8 mouse cellular contexts compared by ENCODE assay signal in genomic region chr12:26412802-26413201, GRCm38 (mm10). TPM values are rescaled to one million over a fixed set of nuclear protein-coding genes. Genes with fewer than 3 reads are reported as not detected.
A peak's percentile ranks its signal among the peaks of the same experiment; 100 is the strongest.
DNase-seq lines count a peak whose midpoint lies in the region; ATAC-seq lines count a peak whose summit lies in the region.

No protein-coding gene starts in this region.

- H3K27ac ChIP-seq in hindbrain, embryonic 10.5 days: peak overlapping the region; percentile 64
- no peak overlapping the region for H3K27ac ChIP-seq in hindbrain, embryonic 11.5 days (ENCODE audit: low read depth, low read length)
- peak overlapping the region; percentile 54; the same call in 1 of the 2 replicates for H3K27ac ChIP-seq in embryonic facial prominence, embryonic 10.5 days (replicated peaks)
- H3K27ac ChIP-seq in heart, embryonic 15.5 days: no peak overlapping the region

- H3K9ac ChIP-seq in hindbrain, embryonic 11.5 days (ENCODE audit: low read depth, low read length): no peak overlapping the region
- H3K9ac ChIP-seq in heart, embryonic 15.5 days: no peak overlapping the region

- H3K4me3 ChIP-seq in hindbrain, embryonic 10.5 days: peak overlapping the region; percentile 92
- no peak overlapping the region for H3K4me3 ChIP-seq in hindbrain, embryonic 11.5 days (ENCODE audit: low read depth, low read length)
- peak overlapping the region; percentile 97 for H3K4me3 ChIP-seq in embryonic facial prominence, embryonic 10.5 days
- peak overlapping the region; percentile 91 for H3K4me3 ChIP-seq in heart, embryonic 15.5 days

- peaks cover 25% of the 10 kb centered on the region for H3K36me3 ChIP-seq in hindbrain, embryonic 10.5 days
- H3K36me3 ChIP-seq in hindbrain, embryonic 11.5 days (ENCODE audit: control insufficient read depth, insufficient read depth, low read length): no peaks in the 10 kb centered on the region
- peaks cover 46% of the 10 kb centered on the region for H3K36me3 ChIP-seq in embryonic facial prominence, embryonic 10.5 days (replicated peaks)
- H3K36me3 ChIP-seq in heart, embryonic 15.5 days: no peaks in the 10 kb centered on the region

- WGBS in hindbrain, embryonic 10.5 days: 85% methylated on average over 6 of the region's 6 CpGs
- WGBS in hindbrain, embryonic 11.5 days: 85% methylated on average over 6 of the region's 6 CpGs
- WGBS in embryonic facial prominence, embryonic 10.5 days: 85% methylated on average over 6 of the region's 6 CpGs
- WGBS in heart, embryonic 15.5 days: 65% methylated on average over 6 of the region's 6 CpGs

- H3K4me1 ChIP-seq in hindbrain, embryonic 10.5 days (replicated peaks): peaks cover 56% of the 10 kb centered on the region
- peaks cover 9% of the 10 kb centered on the region for H3K4me1 ChIP-seq in hindbrain, embryonic 11.5 days (replicated peaks; ENCODE audit: control insufficient read depth, insufficient read depth, low read length)
- peaks cover 64% of the 10 kb centered on the region for H3K4me1 ChIP-seq in embryonic facial prominence, embryonic 10.5 days
- H3K4me1 ChIP-seq in heart, embryonic 15.5 days (replicated peaks): peaks cover 37% of the 10 kb centered on the region

- H3K9me3 ChIP-seq in hindbrain, embryonic 10.5 days: no peaks in the 10 kb centered on the region
- no peaks in the 10 kb centered on the region for H3K9me3 ChIP-seq in hindbrain, embryonic 11.5 days (ENCODE audit: control insufficient read depth, low read length)
- H3K9me3 ChIP-seq in embryonic facial prominence, embryonic 10.5 days: no peaks in the 10 kb centered on the region
- H3K9me3 ChIP-seq in heart, embryonic 15.5 days (replicated peaks): no peaks in the 10 kb centered on the region

- H3K4me2 ChIP-seq in hindbrain, embryonic 11.5 days (replicated peaks; ENCODE audit: low read depth, low read length): no peak overlapping the region
- H3K4me2 ChIP-seq in heart, embryonic 15.5 days: peak overlapping the region; percentile 92

- no peak for DNase-seq in hindbrain, embryonic 10.5 days (ENCODE audit: low spot score)
- DNase-seq in hindbrain, embryonic 11.5 days (ENCODE audit: low spot score): no peak
- DNase-seq in embryonic facial prominence, embryonic 10.5 days (ENCODE audit: low spot score): no peak
- peak; percentile 32 to 42 for DNase-seq in lung, postnatal 4 days
- DNase-seq in retina, embryonic 14.5 days (ENCODE audit: low spot score): no peak
- no peak for DNase-seq in frontal cortex, postnatal 10 days (ENCODE audit: low spot score in 2 of 2)

- ATAC-seq in hindbrain, embryonic 11.5 days (ENCODE audit: low FRiP score): no peak
- no peak for ATAC-seq in heart, embryonic 15.5 days (replicated peaks; ENCODE audit: insufficient number of reproducible peaks, insufficient read depth, low FRiP score, low read depth)
- ATAC-seq in erythroblast, adult 5-6 weeks (replicated peaks; ENCODE audit: low FRiP score, poor library complexity, severe bottlenecking): no peak

- no peaks in the 10 kb centered on the region for H3K27me3 ChIP-seq in hindbrain, embryonic 10.5 days (ENCODE audit: insufficient read depth, poor library complexity, severe bottlenecking)
- no peaks in the 10 kb centered on the region for H3K27me3 ChIP-seq in hindbrain, embryonic 11.5 days (ENCODE audit: control insufficient read depth, insufficient read depth, low read length)
- H3K27me3 ChIP-seq in embryonic facial prominence, embryonic 10.5 days (replicated peaks; ENCODE audit: low read depth, poor library complexity, severe bottlenecking): no peaks in the 10 kb centered on the region
- no peaks in the 10 kb centered on the region for H3K27me3 ChIP-seq in heart, embryonic 15.5 days

RNA-seq across cellular contexts. Expression of gene Rnf144a, which starts 2.3 kb away (rescaled TPM):
- 34.3 and 38.4 TPM in 2 replicates for polyA plus RNA-seq in hindbrain, embryonic 10.5 days (2016; fragmentation: Nextera tagmentation; extraction: Ambion mirVana)
- 23.7 and 30.8 TPM in 2 replicates for polyA plus RNA-seq in hindbrain, embryonic 11.5 days (2014; fragmentation: Nextera tagmentation; extraction: Ambion mirVana)
- 43.1 and 44.9 TPM in 2 replicates for polyA plus RNA-seq in embryonic facial prominence, embryonic 10.5 days (2016; fragmentation: Nextera tagmentation; extraction: Ambion mirVana)
- 11.8 and 16.6 TPM in 2 replicates for polyA plus RNA-seq in heart, embryonic 15.5 days (2015; fragmentation: Nextera tagmentation; extraction: Ambion mirVana)
- total RNA-seq in erythroblast, adult 5-6 weeks (2015; ENCODE audit: low replicate concordance): 12.9 and 13.6 TPM in 2 replicates
- total RNA-seq in erythroblast, adult 5-6 weeks (2017; ENCODE audit: low replicate concordance): 6.8 and 8.5 TPM in 2 replicates

RNA-seq across cellular contexts. Expression of gene Rsad2, which starts 43.5 kb away (rescaled TPM):
- 0.30 and 0.35 TPM in 2 replicates for polyA plus RNA-seq in hindbrain, embryonic 10.5 days (2016; fragmentation: Nextera tagmentation; extraction: Ambion mirVana)
- polyA plus RNA-seq in hindbrain, embryonic 11.5 days (2014; fragmentation: Nextera tagmentation; extraction: Ambion mirVana): 0.24 and 0.28 TPM in 2 replicates
- polyA plus RNA-seq in embryonic facial prominence, embryonic 10.5 days (2016; fragmentation: Nextera tagmentation; extraction: Ambion mirVana): 0.25 and 0.33 TPM in 2 replicates
- 2.6 and 3.5 TPM in 2 replicates for polyA plus RNA-seq in heart, embryonic 15.5 days (2015; fragmentation: Nextera tagmentation; extraction: Ambion mirVana)
- total RNA-seq in erythroblast, adult 5-6 weeks (2015; ENCODE audit: low replicate concordance): 1,174 and 1,207 TPM in 2 replicates
- total RNA-seq in erythroblast, adult 5-6 weeks (2017; ENCODE audit: low replicate concordance): 1,630 and 1,984 TPM in 2 replicates

RNA-seq across cellular contexts. Expression of gene Cmpk2, which starts 56.2 kb away (rescaled TPM):
- polyA plus RNA-seq in hindbrain, embryonic 10.5 days (2016; fragmentation: Nextera tagmentation; extraction: Ambion mirVana): 6.2 and 7.4 TPM in 2 replicates
- 8.8 and 9.7 TPM in 2 replicates for polyA plus RNA-seq in hindbrain, embryonic 11.5 days (2014; fragmentation: Nextera tagmentation; extraction: Ambion mirVana)
- 3.8 and 4.1 TPM in 2 replicates for polyA plus RNA-seq in embryonic facial prominence, embryonic 10.5 days (2016; fragmentation: Nextera tagmentation; extraction: Ambion mirVana)
- 2.3 and 4.5 TPM in 2 replicates for polyA plus RNA-seq in heart, embryonic 15.5 days (2015; fragmentation: Nextera tagmentation; extraction: Ambion mirVana)
- 85.9 and 123 TPM in 2 replicates for total RNA-seq in erythroblast, adult 5-6 weeks (2015; ENCODE audit: low replicate concordance)
- total RNA-seq in erythroblast, adult 5-6 weeks (2017; ENCODE audit: low replicate concordance): 86.0 and 87.0 TPM in 2 replicates

Comparison
In these comparisons a context has a peak if more than half of its experiments do, and no peak if none do; other contexts are left out.
1. H3K27ac ChIP-seq: peak in hindbrain, embryonic 10.5 days (single experiment) and embryonic facial prominence, embryonic 10.5 days (single experiment); none in hindbrain, embryonic 11.5 days (single experiment) and heart, embryonic 15.5 days (single experiment).
2. DNase-seq: peak in lung, postnatal 4 days (2 of 2); none in hindbrain, embryonic 10.5 days (single experiment), hindbrain, embryonic 11.5 days (single experiment), embryonic facial prominence, embryonic 10.5 days (single experiment), retina, embryonic 14.5 days (single experiment) and frontal cortex, postnatal 10 days (0 of 2).